Mouse (Mus musculus): ENCODE measurements around the gene Ptk6. TPM values are rescaled to one million over a fixed set of nuclear protein-coding genes. Genes with fewer than 3 reads are reported as not detected.

Gene Ptk6
- polyA plus RNA-seq, 1 experiment from 2014 or later: not detected

DNA sequence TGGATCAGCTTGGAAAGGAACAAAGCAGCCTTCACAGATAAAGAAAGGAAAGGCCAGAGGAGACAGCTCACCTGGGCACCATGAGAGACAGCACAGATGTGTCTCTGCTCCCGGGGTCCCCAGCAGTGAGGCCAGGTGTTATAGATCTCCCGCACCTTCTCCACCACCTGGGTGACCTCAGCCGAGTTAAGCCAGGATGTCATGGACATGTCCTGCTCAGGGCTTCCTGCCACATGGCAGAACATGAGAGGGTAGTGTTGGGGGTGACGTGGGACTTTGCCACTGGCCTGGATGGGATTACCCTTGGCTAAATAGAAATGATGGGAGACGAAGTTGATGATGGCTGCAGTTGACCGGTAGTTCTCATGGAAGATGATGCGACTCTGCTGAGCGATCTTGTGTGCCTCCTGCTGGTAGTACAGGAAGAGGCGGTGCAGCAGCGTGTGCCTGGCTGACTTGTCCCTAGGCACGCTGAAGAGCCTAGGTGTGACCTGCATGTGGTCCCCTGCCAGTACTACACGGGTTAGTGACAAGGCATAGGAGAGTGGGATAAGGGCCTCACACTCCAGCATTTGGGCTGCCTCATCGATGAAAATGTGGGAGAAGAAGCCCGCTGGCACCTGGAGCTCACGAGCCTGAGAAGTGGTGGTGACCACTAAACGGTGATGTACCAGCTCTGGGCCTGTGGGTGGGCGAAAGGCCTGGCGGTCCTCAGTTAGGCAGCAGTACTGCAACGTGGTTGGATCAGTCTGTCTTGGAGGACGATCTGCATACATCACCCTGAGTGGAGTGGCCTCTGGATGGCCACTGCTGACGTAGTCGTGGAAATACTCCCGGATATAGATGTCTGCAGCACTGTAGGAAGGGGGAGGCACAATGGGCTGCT lies 33.3 kb upstream of the Ptk6 start:
- H3K27ac ChIP-seq (replicated peaks): no peak overlapping the region
- H3K4me3 ChIP-seq: no peak overlapping the region
- 86% methylated on average over 23 of the region's 23 CpGs for WGBS
- H3K4me1 ChIP-seq: no peaks in the 10 kb centered on the region
- DNase-seq (ENCODE audit: low spot score): no peak
- H3K27me3 ChIP-seq (replicated peaks; ENCODE audit: low read depth, poor library complexity, severe bottlenecking): no peaks in the 10 kb centered on the region
- H3K36me3 ChIP-seq (replicated peaks): no peaks in the 10 kb centered on the region; the same call in 1 of the 2 replicates
- H3K9me3 ChIP-seq: no peaks in the 10 kb centered on the region

GRCm38 (mm10) chr2:181234680-181235079 lies 32.1 kb upstream of the Ptk6 start:
- Histone ChIP-seq H3K27me3 (replicated peaks; ENCODE audit: low read depth, poor library complexity, severe bottlenecking) (no peaks in the 10 kb centered on the region), H3K4me3 (no peak overlapping the region), H3K27ac (replicated peaks) (no peak overlapping the region), H3K9me3 (no peaks in the 10 kb centered on the region), H3K36me3 (replicated peaks) (no peaks in the 10 kb centered on the region; the same call in 1 of the 2 replicates), H3K4me1 (no peaks in the 10 kb centered on the region)
- no peak for DNase-seq (ENCODE audit: low spot score)
- 93% methylated on average over 11 of the region's 11 CpGs for WGBS

GRCm38 (mm10) chr2:181233443-181233842 lies 30.9 kb upstream of the Ptk6 start:
- DNase-seq (ENCODE audit: low spot score): no peak
- 89% methylated on average over 15 of the region's 15 CpGs for WGBS
- no peak overlapping the region for H3K27ac ChIP-seq (replicated peaks)

GRCm38 (mm10) chr2:181231171-181231570 lies 28.6 kb upstream of the Ptk6 start:
- 75% methylated on average over 20 of the region's 20 CpGs for WGBS
- Histone ChIP-seq H3K9me3 (no peaks in the 10 kb centered on the region), H3K27me3 (replicated peaks; ENCODE audit: low read depth, poor library complexity, severe bottlenecking) (no peaks in the 10 kb centered on the region), H3K4me3 (no peak overlapping the region), H3K27ac (replicated peaks) (peak overlapping the region; percentile 19; the same call in 1 of the 2 replicates), H3K36me3 (replicated peaks) (no peaks in the 10 kb centered on the region; the same call in 1 of the 2 replicates), H3K4me1 (peaks cover 14% of the 10 kb centered on the region)
- DNase-seq (ENCODE audit: low spot score): no peak

More at GRCm38 (mm10) chr2:181233443-181233842, 30.9 kb upstream of the Ptk6 start:
- H3K4me1 ChIP-seq: peaks cover 4% of the 10 kb centered on the region
- no peak overlapping the region for H3K4me3 ChIP-seq
- H3K27me3 ChIP-seq (replicated peaks; ENCODE audit: low read depth, poor library complexity, severe bottlenecking): no peaks in the 10 kb centered on the region
- H3K36me3 ChIP-seq (replicated peaks): no peaks in the 10 kb centered on the region; the same call in 1 of the 2 replicates
- H3K9me3 ChIP-seq: no peaks in the 10 kb centered on the region

- WGBS: 73% methylated on average over 1 of the region's 1 CpGs
- DNase-seq (ENCODE audit: low spot score): no peak
Observed at GRCm38 (mm10) chr2:181228335-181228734, 25.7 kb upstream of the Ptk6 start.

DNA sequence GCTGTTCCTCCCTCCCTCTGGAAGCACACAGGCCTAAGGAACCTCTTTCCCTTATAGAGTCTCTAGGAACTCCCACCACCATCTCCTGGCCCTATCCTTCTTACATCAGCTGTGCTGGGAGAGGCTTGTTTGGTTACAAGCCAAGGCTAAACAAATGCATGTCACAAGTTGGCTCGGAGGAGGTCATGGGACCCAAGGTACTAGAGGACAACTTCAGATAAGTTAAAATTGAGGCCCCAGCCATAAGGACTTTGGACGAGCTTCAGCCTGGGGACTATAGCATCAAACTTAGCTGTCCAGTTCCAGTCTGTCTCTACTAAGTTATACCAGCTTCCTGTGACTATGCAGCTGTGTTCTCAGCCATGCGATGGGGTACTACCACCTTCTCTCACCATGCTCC lies 24.5 kb upstream of the Ptk6 start:
- 88% methylated on average over 3 of the region's 3 CpGs for WGBS
- no peak for DNase-seq (ENCODE audit: low spot score)

More at GRCm38 (mm10) chr2:181228335-181228734, 25.7 kb upstream of the Ptk6 start:
- Histone ChIP-seq H3K9me3 (no peaks in the 10 kb centered on the region), H3K27me3 (replicated peaks; ENCODE audit: low read depth, poor library complexity, severe bottlenecking) (no peaks in the 10 kb centered on the region), H3K36me3 (replicated peaks) (no peaks in the 10 kb centered on the region; the same call in 1 of the 2 replicates), H3K27ac (replicated peaks) (peak overlapping the region; percentile 48; the same call in 1 of the 2 replicates), H3K4me3 (no peak overlapping the region), H3K4me1 (peaks cover 14% of the 10 kb centered on the region)

DNA sequence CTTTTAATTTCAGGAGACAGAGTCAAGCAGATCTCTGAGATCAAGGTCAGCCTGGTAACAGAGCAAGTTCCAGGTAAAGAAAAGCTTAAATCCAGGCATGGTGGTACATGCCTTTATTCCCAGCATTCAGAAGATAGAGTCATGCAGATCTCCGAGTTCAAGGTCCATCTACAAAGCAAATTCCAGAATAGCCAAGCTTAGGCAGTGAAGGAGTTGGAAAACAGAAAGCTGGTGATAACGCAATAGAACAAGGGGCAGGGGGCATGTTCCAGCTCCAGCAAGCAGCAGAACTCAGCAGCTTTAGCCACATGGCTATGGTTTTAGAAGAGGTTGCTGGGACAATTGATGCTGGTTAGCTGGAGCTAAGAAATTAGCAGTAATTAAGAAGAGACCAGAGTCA lies 22.4 kb upstream of the Ptk6 start:
- no peak overlapping the region for H3K4me3 ChIP-seq
- no peaks in the 10 kb centered on the region; the same call in 1 of the 2 replicates for H3K27me3 ChIP-seq (replicated peaks; ENCODE audit: low read depth, poor library complexity, severe bottlenecking)
- no peak for DNase-seq (ENCODE audit: low spot score)
- no peaks in the 10 kb centered on the region; the same call in 1 of the 2 replicates for H3K36me3 ChIP-seq (replicated peaks)
- H3K9me3 ChIP-seq: no peaks in the 10 kb centered on the region
- H3K4me1 ChIP-seq: peaks cover 26% of the 10 kb centered on the region
- 85% methylated on average over 2 of the region's 2 CpGs for WGBS
- no peak overlapping the region for H3K27ac ChIP-seq (replicated peaks)

More for the DNA sequence above, 24.5 kb upstream of the Ptk6 start:
- H3K9me3 ChIP-seq: no peaks in the 10 kb centered on the region
- no peak overlapping the region for H3K4me3 ChIP-seq
- no peak overlapping the region for H3K27ac ChIP-seq (replicated peaks)
- no peaks in the 10 kb centered on the region for H3K27me3 ChIP-seq (replicated peaks; ENCODE audit: low read depth, poor library complexity, severe bottlenecking)
- no peaks in the 10 kb centered on the region; the same call in 1 of the 2 replicates for H3K36me3 ChIP-seq (replicated peaks)
- H3K4me1 ChIP-seq: peaks cover 14% of the 10 kb centered on the region

- Histone ChIP-seq H3K27ac (replicated peaks) (peak overlapping the region; percentile 40), H3K36me3 (replicated peaks) (no peaks in the 10 kb centered on the region), H3K4me3 (peak overlapping the region; percentile 55), H3K9me3 (no peaks in the 10 kb centered on the region), H3K4me1 (peaks cover 23% of the 10 kb centered on the region), H3K27me3 (replicated peaks; ENCODE audit: low read depth, poor library complexity, severe bottlenecking) (peaks cover 8% of the 10 kb centered on the region)
- no peak for DNase-seq (ENCODE audit: low spot score)
- 57% methylated on average over 2 of the region's 2 CpGs for WGBS
Observed at GRCm38 (mm10) chr2:181220361-181220760, 17.8 kb upstream of the Ptk6 start.

- Histone ChIP-seq H3K27ac (replicated peaks) (peak within 1 kb of the TSS; percentile 40), H3K4me3 (peak within 1 kb of the TSS; percentile 55), H3K9me3 (no peaks in the 10 kb centered on the region), H3K4me1 (peaks cover 23% of the 10 kb centered on the region), H3K36me3 (replicated peaks) (no peaks in the 10 kb centered on the region), H3K27me3 (replicated peaks; ENCODE audit: low read depth, poor library complexity, severe bottlenecking) (peaks cover 14% of the 10 kb centered on the region)
- WGBS: 3% methylated on average over 25 of the region's 25 CpGs
- peak; percentile 88 for DNase-seq (ENCODE audit: low spot score)
Observed at GRCm38 (mm10) chr2:181219538-181220216, 17.1 kb upstream of the Ptk6 start, which contains the start of gene Fndc11. Fndc11 (plus strand) TSS chr2:181220013.

DNA sequence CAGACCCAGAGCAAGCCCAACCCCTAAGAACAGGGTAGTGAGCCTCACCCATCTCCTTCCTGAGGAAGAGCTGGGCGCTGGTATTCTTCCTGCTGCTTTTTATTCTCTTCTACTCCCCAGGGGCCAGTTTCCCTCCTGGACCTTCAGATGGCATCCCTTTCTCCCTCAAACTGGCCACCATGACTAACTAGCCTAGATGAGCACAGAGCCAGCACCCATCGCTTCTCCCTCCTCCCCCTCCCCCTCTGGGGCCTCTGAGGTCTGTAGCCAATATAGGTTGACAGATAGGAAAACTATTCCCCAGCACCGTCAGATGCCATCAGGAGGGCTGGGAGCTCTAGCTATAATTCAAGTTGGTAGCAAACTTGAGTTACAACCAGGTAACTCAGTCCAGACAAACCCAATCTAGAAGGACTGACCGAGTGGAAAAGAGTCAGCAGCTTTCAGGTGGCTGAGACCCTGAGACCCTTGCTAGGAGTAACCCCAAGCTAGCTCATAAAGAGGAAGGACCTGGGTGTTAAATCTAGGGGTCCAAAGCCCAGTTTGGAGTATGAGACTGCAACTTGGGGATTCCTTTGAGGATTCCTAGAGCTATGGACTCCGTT lies 16.4 kb upstream of the Ptk6 start:
- no peak for DNase-seq (ENCODE audit: low spot score)
- 59% methylated on average over 5 of the region's 5 CpGs for WGBS
- Histone ChIP-seq H3K36me3 (replicated peaks) (no peaks in the 10 kb centered on the region), H3K9me3 (no peaks in the 10 kb centered on the region), H3K4me3 (0 out of 2 replicates have a peak overlapping the region, but pooled peaks have one; percentile 55), H3K27me3 (replicated peaks; ENCODE audit: low read depth, poor library complexity, severe bottlenecking) (peaks cover 21% of the 10 kb centered on the region), H3K4me1 (peaks cover 23% of the 10 kb centered on the region), H3K27ac (replicated peaks) (0 out of 2 replicates have a peak overlapping the region, but pooled peaks have one; percentile 40)

DNA sequence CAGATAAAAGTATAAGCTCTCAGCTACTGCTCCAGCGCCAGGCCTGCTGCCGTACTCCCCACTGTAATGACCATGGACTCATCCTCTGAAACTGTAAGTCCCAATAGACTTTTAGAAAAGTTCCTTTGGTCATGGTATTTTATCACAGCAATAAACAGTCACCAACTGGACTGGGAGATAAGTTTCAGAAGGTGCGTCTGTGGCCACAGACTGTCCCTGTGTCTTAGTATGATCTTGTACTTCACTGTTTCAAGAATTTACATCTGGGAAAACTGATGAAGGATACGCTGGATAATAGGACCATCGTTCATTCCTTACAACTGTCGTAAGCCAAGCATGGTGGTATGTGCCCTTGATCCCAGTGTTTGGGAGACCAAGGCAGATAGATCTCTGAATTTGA lies 13.4 kb upstream of the Ptk6 start:
- WGBS: 91% methylated on average over 6 of the region's 6 CpGs
- peaks cover 36% of the 10 kb centered on the region for H3K4me1 ChIP-seq
- no peak overlapping the region for H3K4me3 ChIP-seq
- no peaks in the 10 kb centered on the region for H3K9me3 ChIP-seq
- peaks cover 50% of the 10 kb centered on the region for H3K27me3 ChIP-seq (replicated peaks; ENCODE audit: low read depth, poor library complexity, severe bottlenecking)
- no peak for DNase-seq (ENCODE audit: low spot score)
- H3K27ac ChIP-seq (replicated peaks): no peak overlapping the region
- no peaks in the 10 kb centered on the region for H3K36me3 ChIP-seq (replicated peaks)

DNA sequence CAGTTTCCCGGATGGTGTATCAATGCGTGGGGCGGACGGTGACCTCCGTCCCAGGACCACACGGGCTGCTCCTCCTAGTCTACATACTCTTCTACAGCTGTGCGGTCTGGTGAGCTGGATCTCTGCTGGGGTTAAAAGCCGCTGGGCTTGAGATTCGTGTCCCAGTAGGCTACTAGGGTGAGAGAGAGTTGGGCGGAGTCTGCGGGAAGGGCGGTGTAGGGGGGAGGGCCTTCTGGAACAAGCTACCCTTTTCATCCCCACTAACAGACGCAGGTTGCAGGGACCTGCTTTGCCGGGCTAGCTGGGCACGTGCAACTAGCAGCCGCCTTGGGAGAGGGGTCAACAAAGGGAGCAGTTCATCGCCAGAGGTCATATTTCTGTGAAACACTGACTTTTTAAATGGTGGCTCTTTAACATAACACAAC lies 10.4 kb upstream of the Ptk6 start, which contains the start of gene Srms:
Gene Srms (minus strand): TSS at position 165 of the 425 bp plus-strand sequence.
- H3K27ac ChIP-seq (replicated peaks): no peak within 1 kb of the TSS; the same call in 1 of the 2 replicates
- H3K4me1 ChIP-seq: peaks cover 16% of the 10 kb centered on the region
- DNase-seq (ENCODE audit: low spot score): peak; percentile 63
- no peaks in the 10 kb centered on the region for H3K9me3 ChIP-seq
- WGBS: 1% methylated on average over 17 of the region's 17 CpGs
- peaks cover 70% of the 10 kb centered on the region for H3K27me3 ChIP-seq (replicated peaks; ENCODE audit: low read depth, poor library complexity, severe bottlenecking)
- peak within 1 kb of the TSS; percentile 55 for H3K4me3 ChIP-seq
- no peaks in the 10 kb centered on the region for H3K36me3 ChIP-seq (replicated peaks)

Measured in embryonic facial prominence, embryonic 10.5 days (tissue).